Mouse (Mus musculus): ENCODE measurements around the gene Hyal3.

Hyal3 gene

GRCm38 (mm10) chr9:107580501-107581317, at the start of gene Hyal3:
Gene Hyal3, plus strand, starts transcription at chr9:107580818.
- peak; percentile 93 for DNase-seq

- DNase-seq: peak; percentile 97
Measured at GRCm38 (mm10) chr9:107533791-107534407, 46.7 kb upstream of the Hyal3 start, which contains the start of gene Tmem115. Gene Tmem115, plus strand, starts transcription at chr9:107533945.

- peak; percentile 68 for DNase-seq
Measured at GRCm38 (mm10) chr9:107534408-107535202, 46.0 kb upstream of the Hyal3 start.

GRCm38 (mm10) chr9:107538231-107538630, 42.4 kb upstream of the Hyal3 start:
- DNase-seq: peak; percentile 68

- no peak for DNase-seq
Measured at GRCm38 (mm10) chr9:107538711-107539110, 41.9 kb upstream of the Hyal3 start.

GRCm38 (mm10) chr9:107539940-107540339, 40.7 kb upstream of the Hyal3 start:
- DNase-seq: peak; percentile 63

GRCm38 (mm10) chr9:107540420-107540819, 40.2 kb upstream of the Hyal3 start:
- no peak for DNase-seq

GRCm38 (mm10) chr9:107541005-107541404, 39.6 kb upstream of the Hyal3 start:
- DNase-seq: no peak

- DNase-seq: peak; percentile 95
Measured at GRCm38 (mm10) chr9:107541474-107542351, 38.9 kb upstream of the Hyal3 start, which contains the start of the genes Cyb561d2 and Nprl2. Gene Cyb561d2, minus strand, starts transcription at chr9:107542193. Gene Nprl2, plus strand, starts transcription at chr9:107542226.

GRCm38 (mm10) chr9:107542352-107542686, 38.3 kb upstream of the Hyal3 start:
- DNase-seq: no peak

GRCm38 (mm10) chr9:107542721-107543120, 37.9 kb upstream of the Hyal3 start:
- DNase-seq: peak; percentile 68

- DNase-seq: peak; percentile 56
Measured at GRCm38 (mm10) chr9:107543299-107543698, 37.3 kb upstream of the Hyal3 start.

GRCm38 (mm10) chr9:107544196-107544700, 36.4 kb upstream of the Hyal3 start:
- peak; percentile 64 for DNase-seq

GRCm38 (mm10) chr9:107544729-107545128, 35.9 kb upstream of the Hyal3 start:
- DNase-seq: peak; percentile 67

- peak; percentile 59 for DNase-seq
Measured at GRCm38 (mm10) chr9:107545199-107545598, 35.4 kb upstream of the Hyal3 start.

- DNase-seq: peak; percentile 74
Measured at GRCm38 (mm10) chr9:107545602-107546001, 35.0 kb upstream of the Hyal3 start.

- no peak for DNase-seq
Measured at GRCm38 (mm10) chr9:107547026-107547425, 33.6 kb upstream of the Hyal3 start, which contains the start of gene Zmynd10. Gene Zmynd10, plus strand, starts transcription at chr9:107547298.

- DNase-seq: no peak
Measured at GRCm38 (mm10) chr9:107547957-107548356, 32.7 kb upstream of the Hyal3 start.

- DNase-seq: no peak
Measured at GRCm38 (mm10) chr9:107548820-107549219, 31.8 kb upstream of the Hyal3 start.

GRCm38 (mm10) chr9:107549297-107550074, 31.1 kb upstream of the Hyal3 start:
- no peak for DNase-seq

GRCm38 (mm10) chr9:107550491-107551116, 30.0 kb upstream of the Hyal3 start:
- no peak for DNase-seq
